Mouse (Mus musculus): ENCODE measurements around the gene Drd4. TPM values are rescaled to one million over a fixed set of nuclear protein-coding genes. Genes with fewer than 3 reads are reported as not detected.

Drd4 gene
- total and polyA plus RNA-seq, 3 experiments: not detected

GRCm38 (mm10) chr7:141326546-141327446 is 35.0 kb downstream of the Drd4 start:
- H3K4me3 ChIP-seq (ENCODE audit: control insufficient read depth in 1 of 2, insufficient read depth in 1 of 2, low read depth in 2 of 2, low read length in 2 of 2): peak overlapping the region; percentile 76 to 80
- DNase-seq (ENCODE audit: low read depth, low spot score): peak; percentile 50
- TF ChIP-seq POLR2AphosphoS5 (IDR thresholded peaks at IDR 0.05; ENCODE audit: borderline replicate concordance, low read depth, low read length) (peak; percentile 86; the same call in 1 of the 2 replicates), NELFE (IDR thresholded peaks at IDR 0.05; ENCODE audit: low read depth, low read length) (no peak), TCF12 (IDR thresholded peaks at IDR 0.05; ENCODE audit: low read depth, low read length) (no peak), MEF2A (IDR thresholded peaks at IDR 0.05; ENCODE audit: extremely low read depth, insufficient replicate concordance, low read depth, low read length, poor library complexity, severe bottlenecking) (no peak), UBTF (IDR thresholded peaks at IDR 0.05; ENCODE audit: borderline replicate concordance, insufficient read depth, low read depth, low read length) (no peak), TAL1 (IDR thresholded peaks at IDR 0.05; ENCODE audit: low read length) (no peak), MAX (IDR thresholded peaks at IDR 0.05; ENCODE audit: low read length) (peak; percentile 87), USF2 (IDR thresholded peaks at IDR 0.05; ENCODE audit: borderline replicate concordance in 1 of 2, insufficient read depth in 1 of 2, low read depth in 1 of 2, low read length in 2 of 2) (no peak)
- H3K9me3 ChIP-seq (replicated peaks; ENCODE audit: insufficient read depth, low read length): no peaks in the 10 kb centered on the region
- peaks cover 0 to 12% of the 10 kb centered on the region in 2 experiments; a peak in 3 of 4 replicates for H3K36me3 ChIP-seq (ENCODE audit: control insufficient read depth in 1 of 2, insufficient read depth in 2 of 2, low read length in 2 of 2)
- H3K27me3 ChIP-seq (ENCODE audit: control insufficient read depth in 1 of 2, insufficient read depth in 2 of 2, low read length in 2 of 2): no peaks in the 10 kb centered on the region
- H3K4me1 ChIP-seq (ENCODE audit: control insufficient read depth in 1 of 2, insufficient read depth in 2 of 2, low read length in 2 of 2): peaks cover 4 to 19% of the 10 kb centered on the region in 2 experiments; a peak in 3 of 4 replicates
- peak overlapping the region; percentile 92 for H3K9ac ChIP-seq (ENCODE audit: control insufficient read depth, low read depth, low read length, poor library complexity, severe bottlenecking)
- peaks cover 14% of the 10 kb centered on the region for H3K79me2 ChIP-seq (ENCODE audit: control insufficient read depth, insufficient read depth, low read length, poor library complexity)
- peak overlapping the region; percentile 59 for H3K27ac ChIP-seq (ENCODE audit: control insufficient read depth, low read depth, low read length)

DNA sequence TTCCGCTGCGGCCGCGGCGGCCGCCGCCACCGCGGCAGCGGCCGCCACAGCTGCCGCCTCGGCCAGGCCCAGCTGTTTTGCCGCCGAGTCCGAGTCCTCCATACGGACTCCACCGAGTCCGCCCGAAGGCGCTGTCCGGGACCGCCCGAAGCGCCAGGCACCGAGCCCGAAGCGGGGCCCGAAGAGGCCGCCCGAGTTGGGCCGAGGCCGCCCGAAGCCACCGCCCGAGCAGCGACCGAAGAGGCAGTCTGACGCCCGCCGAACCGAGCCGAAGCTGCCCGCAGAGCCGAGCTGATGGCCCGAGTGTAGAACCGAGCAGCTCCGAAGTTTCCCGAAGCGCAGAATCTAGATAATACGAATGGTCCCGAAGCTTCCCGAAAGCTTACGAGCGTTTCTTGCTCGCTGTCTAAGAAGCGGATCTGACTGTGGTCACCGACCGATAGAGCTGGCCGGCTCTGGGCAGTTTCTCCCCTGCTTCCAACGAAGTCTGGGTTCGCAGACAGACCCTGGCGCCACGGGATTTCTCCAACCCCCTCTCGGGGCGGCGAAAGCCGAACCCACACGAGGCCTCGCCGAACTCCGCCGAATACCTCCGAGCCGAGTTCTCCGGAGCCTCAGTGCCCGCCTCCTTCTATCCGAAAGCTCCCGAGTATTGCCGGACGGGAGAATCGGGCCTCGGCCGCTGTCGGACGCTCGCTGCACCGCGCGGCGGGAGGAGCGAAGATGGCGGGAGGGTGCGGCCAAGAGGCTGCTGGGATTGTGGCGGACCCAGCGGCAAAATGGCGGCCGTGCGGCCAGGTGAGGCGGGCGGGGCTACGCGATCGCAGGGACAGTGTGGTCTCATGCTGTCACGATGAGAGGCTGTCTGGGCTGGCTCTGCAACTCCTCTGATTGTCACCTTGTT is 35.9 kb downstream of the Drd4 start, which contains the start of the genes Deaf1 and Tmem80:
Gene Deaf1 (minus strand): TSS at position 222 of the 904 bp plus-strand sequence.
Gene Tmem80 (plus strand): TSS at position 271 of the 904 bp plus-strand sequence.
- H3K79me2 ChIP-seq (ENCODE audit: control insufficient read depth, insufficient read depth, low read length, poor library complexity): peaks cover 14% of the 10 kb centered on the region
- DNase-seq (ENCODE audit: low read depth, low spot score): peak; percentile 97
- H3K4me1 ChIP-seq (ENCODE audit: control insufficient read depth in 1 of 2, insufficient read depth in 2 of 2, low read length in 2 of 2): peaks cover 4 to 19% of the 10 kb centered on the region in 2 experiments; a peak in 3 of 4 replicates
- H3K27me3 ChIP-seq (ENCODE audit: control insufficient read depth in 1 of 2, insufficient read depth in 2 of 2, low read length in 2 of 2): no peaks in the 10 kb centered on the region
- no peaks in the 10 kb centered on the region for H3K9me3 ChIP-seq (replicated peaks; ENCODE audit: insufficient read depth, low read length)
- H3K36me3 ChIP-seq (ENCODE audit: control insufficient read depth in 1 of 2, insufficient read depth in 2 of 2, low read length in 2 of 2): peaks cover 0 to 12% of the 10 kb centered on the region in 2 experiments; a peak in 2 of 4 replicates
- H3K27ac ChIP-seq (ENCODE audit: control insufficient read depth, low read depth, low read length): peak within 1 kb of the TSS; percentile 94
- peak within 1 kb of the TSS; percentile 76 to 80 for H3K4me3 ChIP-seq (ENCODE audit: control insufficient read depth in 1 of 2, insufficient read depth in 1 of 2, low read depth in 2 of 2, low read length in 2 of 2)
- H3K9ac ChIP-seq (ENCODE audit: control insufficient read depth, low read depth, low read length, poor library complexity, severe bottlenecking): peak within 1 kb of the TSS; percentile 92
- TF ChIP-seq NRF1 (IDR thresholded peaks at IDR 0.05; ENCODE audit: insufficient read depth, low read depth, low read length, poor library complexity, severe bottlenecking) (0 out of 2 replicates have a peak, but pooled peaks have one; percentile 32), SIN3A (IDR thresholded peaks at IDR 0.05; ENCODE audit: low read length) (peak; percentile 14; the same call in 1 of the 2 replicates), NELFE (IDR thresholded peaks at IDR 0.05; ENCODE audit: low read depth, low read length) (peak; percentile 68), ZNF384 (IDR thresholded peaks at IDR 0.05; ENCODE audit: low read depth, low read length) (no peak), ELF1 (IDR thresholded peaks at IDR 0.05; ENCODE audit: low read depth, low read length) (no peak), EP300 (IDR thresholded peaks at IDR 0.05; ENCODE audit: low read depth in 1 of 2, low read length in 2 of 2) (peak in 1 of 2 experiments; percentile 28; a peak in 1 of 4 replicates), TBP (IDR thresholded peaks at IDR 0.05; ENCODE audit: low read depth, low read length) (peak; percentile 60; the same call in 1 of the 2 replicates), ETS1 (IDR thresholded peaks at IDR 0.05; ENCODE audit: low read depth, low read length) (no peak), ZC3H11A (IDR thresholded peaks at IDR 0.05; ENCODE audit: low read depth, low read length) (no peak), UBTF (IDR thresholded peaks at IDR 0.05; ENCODE audit: borderline replicate concordance, insufficient read depth, low read depth, low read length) (no peak), HCFC1 (IDR thresholded peaks at IDR 0.05; ENCODE audit: low read depth, low read length) (peak; percentile 77), E2F4 (IDR thresholded peaks at IDR 0.05; ENCODE audit: borderline replicate concordance, low read depth, low read length) (peak; percentile 76; the same call in 1 of the 2 replicates), JUND (IDR thresholded peaks at IDR 0.05; ENCODE audit: low read depth, low read length) (no peak), MEF2A (IDR thresholded peaks at IDR 0.05; ENCODE audit: extremely low read depth, insufficient replicate concordance, low read depth, low read length, poor library complexity, severe bottlenecking) (no peak), GABPA (IDR thresholded peaks at IDR 0.05; ENCODE audit: low read depth, low read length) (peak; percentile 40; the same call in 1 of the 2 replicates), MAX (IDR thresholded peaks at IDR 0.05; ENCODE audit: low read length) (peak; percentile 67), SMC3 (IDR thresholded peaks at IDR 0.05; ENCODE audit: low read depth, low read length) (no peak), ZMIZ1 (IDR thresholded peaks at IDR 0.05; ENCODE audit: low read depth, low read length) (peak; percentile 51; the same call in 1 of the 2 replicates), RAD21 (IDR thresholded peaks at IDR 0.05; ENCODE audit: low read depth, low read length) (no peak), POLR2AphosphoS2 (IDR thresholded peaks at IDR 0.05; ENCODE audit: low read length) (peak; percentile 51; the same call in 1 of the 2 replicates)
